Mouse (Mus musculus) lung, postnatal 0 days (tissue): ENCODE results near the gene Phyhd1. TPM values are rescaled to one million over a fixed set of nuclear protein-coding genes. Genes with fewer than 3 reads are reported as not detected.

ENCODE experiments used
- ATAC-seq: fragments of 200-750 bp; cut with Nextera tagmentation; 2 replicates; pipeline ENCODE4 v1.8.0; 2017; ENCODE audit warnings: moderate library complexity
- DNase-seq: peaks from one replicate; pipeline ENCODE4 v3.0.0-alpha.2; 2016; ENCODE audit warnings: low spot score
- H3K27ac ChIP-seq: fragments of 300-500 bp; sonication (generic); 2 replicates; pipeline ENCODE4 v1.5.1; 2014; ENCODE audit warnings: antibody characterized with exemption, mild to moderate bottlenecking, low read length, mixed read lengths
- H3K27me3 ChIP-seq: fragments of 300-500 bp; sonication (generic); replicated peaks from 2 replicates; pipeline ENCODE4 v1.6.1; 2014; ENCODE audit warnings: low read length, mixed read lengths; ENCODE audit not compliant: insufficient read depth
- H3K36me3 ChIP-seq: fragments of 300-500 bp; sonication (generic); 2 replicates; pipeline ENCODE4 v1.6.1; 2014; ENCODE audit warnings: low read length, mixed read lengths; ENCODE audit not compliant: insufficient read depth
- H3K4me1 ChIP-seq: fragments of 300-500 bp; sonication (generic); 2 replicates; pipeline ENCODE4 v1.6.1; 2014; ENCODE audit warnings: antibody characterized with exemption, low read depth, low read length, mixed read lengths; ENCODE audit not compliant: insufficient read depth
- H3K4me2 ChIP-seq: fragments of 300-500 bp; sonication (generic); replicated peaks from 2 replicates; pipeline ENCODE4 v1.6.1; 2014; ENCODE audit warnings: low read depth, mild to moderate bottlenecking, low read length, moderate library complexity, mixed read lengths
- H3K4me3 ChIP-seq: fragments of 300-500 bp; sonication (generic); 2 replicates; pipeline ENCODE4 v1.5.1; 2014; ENCODE audit warnings: low read depth, low read length
- H3K9ac ChIP-seq: fragments of 300-500 bp; sonication (generic); replicated peaks from 2 replicates; pipeline ENCODE4 v1.6.1; 2014; ENCODE audit warnings: low read depth, mild to moderate bottlenecking
- H3K9me3 ChIP-seq: fragments of 300-500 bp; sonication (generic); 2 replicates; pipeline ENCODE4 v1.6.1; 2016; ENCODE audit warnings: low read length, mixed read lengths
- CTCF ChIP-seq: IDR thresholded peaks from 2 replicates; pipeline ENCODE4 v1.5.1; 2016; ENCODE audit warnings: antibody characterized with exemption, mild to moderate bottlenecking
- EP300 ChIP-seq: IDR thresholded peaks from 2 replicates; pipeline ENCODE4 v1.6.1; 2016; ENCODE audit warnings: antibody characterized with exemption, mild to moderate bottlenecking, control low read depth
- WGBS: fragments of 180-500 bp; shearing (Covaris S2); extraction: QIAGEN DNeasy Blood & Tissue Kit; methylation state at CpG from one replicate; pipeline ENCODE4 v1.1.7; 2014; 5-methylcytosine and 5-hydroxymethylcytosine counted together
- polyA plus RNA-seq: library from polyadenylated mRNA; unstranded; fragments of >200 nt; fragmentation: Nextera tagmentation; extraction: Ambion mirVana; gene quantifications from 2 replicates; pipeline ENCODE4 v1.2.1, GENCODE M21; 2015

Phyhd1 gene
- polyA plus RNA-seq, 1 experiment from 2014 or later: 9.5 TPM

GRCm38 (mm10) chr2:30316955-30317354 is 51.0 kb downstream of the Phyhd1 start:
- ATAC-seq (no peak), DNase-seq (no peak)
- no peaks in the 10 kb centered on the region for H3K4me1 ChIP-seq
- TF ChIP-seq EP300 (no peak), CTCF (no peak)
- no peak overlapping the region for H3K9ac ChIP-seq
- peaks cover 33% of the 10 kb centered on the region for H3K36me3 ChIP-seq
- no peaks in the 10 kb centered on the region for H3K9me3 ChIP-seq
- H3K27ac ChIP-seq: no peak overlapping the region
- H3K4me2 ChIP-seq: no peak overlapping the region
- no peaks in the 10 kb centered on the region for H3K27me3 ChIP-seq
- 94% methylated on average over 5 of the region's 5 CpGs for WGBS
- H3K4me3 ChIP-seq: no peak overlapping the region

GRCm38 (mm10) chr2:30319260-30319659 is 53.3 kb downstream of the Phyhd1 start:
- H3K27ac ChIP-seq: no peak overlapping the region
- TF ChIP-seq CTCF: 0 out of 2 replicates have a peak, but pooled peaks have one; percentile 4
- TF ChIP-seq EP300: no peak
- DNase-seq: no peak
- WGBS: 65% methylated on average over 4 of the region's 4 CpGs
- H3K4me2 ChIP-seq: no peak overlapping the region
- no peak for ATAC-seq
- H3K4me3 ChIP-seq: no peak overlapping the region
- H3K36me3 ChIP-seq: peaks cover 41% of the 10 kb centered on the region
- no peaks in the 10 kb centered on the region for H3K4me1 ChIP-seq
- H3K9me3 ChIP-seq: no peaks in the 10 kb centered on the region
- no peak overlapping the region for H3K9ac ChIP-seq
- H3K27me3 ChIP-seq: no peaks in the 10 kb centered on the region

DNA sequence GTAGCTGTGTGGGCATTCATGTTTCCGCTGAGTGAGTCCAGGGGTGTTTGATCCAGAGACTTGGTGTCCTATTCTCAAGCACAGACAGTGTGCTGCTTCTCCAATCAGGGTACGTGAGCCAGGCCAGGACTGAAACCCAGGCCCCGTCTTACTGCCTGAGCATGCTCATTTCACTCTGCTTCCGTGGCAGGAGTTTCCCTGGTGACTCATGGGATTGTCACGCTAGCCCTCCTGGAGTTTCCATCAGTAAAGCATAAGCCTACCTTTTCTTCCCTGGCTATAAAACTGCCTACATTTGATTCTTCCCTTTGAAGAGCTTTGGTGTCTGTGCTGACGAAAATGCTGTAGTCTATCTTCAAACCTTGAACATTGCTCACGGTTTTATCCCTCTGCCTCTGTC is 57.1 kb downstream of the Phyhd1 start:
- no peak overlapping the region for H3K27ac ChIP-seq
- H3K4me3 ChIP-seq: no peak overlapping the region
- DNase-seq (no peak), ATAC-seq (no peak)
- H3K27me3 ChIP-seq: no peaks in the 10 kb centered on the region
- 95% methylated on average over 7 of the region's 7 CpGs for WGBS
- H3K36me3 ChIP-seq: peaks cover 29% of the 10 kb centered on the region; the same call in 1 of the 2 replicates
- TF ChIP-seq CTCF: no peak
- TF ChIP-seq EP300: no peak
- no peak overlapping the region for H3K9ac ChIP-seq
- no peak overlapping the region for H3K4me2 ChIP-seq
- no peaks in the 10 kb centered on the region for H3K9me3 ChIP-seq
- no peaks in the 10 kb centered on the region for H3K4me1 ChIP-seq

DNA sequence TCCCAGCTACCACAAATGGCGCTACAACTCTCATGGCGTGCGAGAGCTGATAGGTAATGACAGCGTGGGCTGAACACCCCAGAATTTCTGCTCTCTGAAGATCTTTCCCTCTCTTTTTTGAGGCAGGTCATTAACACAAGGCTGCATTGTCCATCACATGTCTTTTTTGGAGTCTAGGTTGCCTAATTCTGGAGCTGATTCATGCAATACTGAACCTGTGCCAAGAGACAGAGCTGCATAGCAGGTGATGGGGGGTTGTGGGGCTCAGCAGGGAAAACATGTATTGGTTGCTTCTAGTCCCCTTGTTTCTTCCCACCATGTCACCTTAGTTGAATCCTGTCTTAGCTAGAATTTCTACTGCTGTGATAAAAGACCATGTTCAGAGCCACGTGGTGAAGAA is 59.3 kb downstream of the Phyhd1 start:
- H3K9me3 ChIP-seq: no peaks in the 10 kb centered on the region
- DNase-seq: no peak
- H3K27me3 ChIP-seq: no peaks in the 10 kb centered on the region
- H3K36me3 ChIP-seq: peaks cover 38% of the 10 kb centered on the region
- ATAC-seq: no peak
- H3K4me2 ChIP-seq: no peak overlapping the region
- 93% methylated on average over 5 of the region's 5 CpGs for WGBS
- no peak overlapping the region for H3K4me3 ChIP-seq
- no peak overlapping the region for H3K9ac ChIP-seq
- TF ChIP-seq CTCF (no peak), EP300 (no peak)
- no peaks in the 10 kb centered on the region for H3K4me1 ChIP-seq
- H3K27ac ChIP-seq: no peak overlapping the region

DNA sequence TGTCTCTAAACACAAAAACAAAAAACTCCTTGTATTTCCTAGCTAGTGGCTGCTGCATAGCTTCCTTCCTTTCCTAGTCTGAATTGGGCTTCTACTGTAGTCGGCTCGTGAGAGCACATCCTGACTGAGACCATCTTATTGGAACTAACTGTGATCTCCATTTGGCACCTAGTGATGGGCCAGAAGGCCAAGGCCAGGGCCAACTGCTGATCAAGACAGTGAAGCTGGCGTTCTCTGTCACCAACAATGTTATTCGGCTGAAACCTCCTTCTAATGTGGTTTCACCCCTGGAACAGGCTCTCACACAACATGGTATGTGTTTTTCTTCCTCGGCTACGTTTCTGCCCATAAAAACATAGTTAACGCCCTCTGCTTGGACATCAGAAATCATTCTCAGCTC is 61.3 kb downstream of the Phyhd1 start:
- DNase-seq (no peak), ATAC-seq (no peak)
- H3K4me2 ChIP-seq: no peak overlapping the region
- H3K27me3 ChIP-seq: no peaks in the 10 kb centered on the region
- TF ChIP-seq EP300 (no peak), CTCF (no peak)
- no peak overlapping the region for H3K27ac ChIP-seq
- no peaks in the 10 kb centered on the region for H3K4me1 ChIP-seq
- no peaks in the 10 kb centered on the region for H3K9me3 ChIP-seq
- no peak overlapping the region for H3K4me3 ChIP-seq
- H3K36me3 ChIP-seq: peaks cover 36% of the 10 kb centered on the region
- H3K9ac ChIP-seq: no peak overlapping the region
- WGBS: 83% methylated on average over 7 of the region's 7 CpGs

GRCm38 (mm10) chr2:30328791-30329190 is 62.8 kb downstream of the Phyhd1 start:
- peaks cover 36% of the 10 kb centered on the region for H3K36me3 ChIP-seq
- H3K4me2 ChIP-seq: no peak overlapping the region
- H3K27me3 ChIP-seq: no peaks in the 10 kb centered on the region
- WGBS: 88% methylated on average over 3 of the region's 3 CpGs
- ATAC-seq (no peak), DNase-seq (no peak)
- H3K27ac ChIP-seq: no peak overlapping the region
- no peak overlapping the region for H3K4me3 ChIP-seq
- no peak overlapping the region for H3K9ac ChIP-seq
- no peaks in the 10 kb centered on the region for H3K4me1 ChIP-seq
- TF ChIP-seq CTCF (no peak), EP300 (no peak)
- no peaks in the 10 kb centered on the region for H3K9me3 ChIP-seq

Other genes starting within 250 kb of the Phyhd1 start
- 15.2 and 19.5 TPM in 2 replicates for gene Wdr34, start 217.3 kb upstream of the Phyhd1 start, polyA plus RNA-seq
- 167 and 186 TPM in 2 replicates for gene Set, start 208.8 kb upstream of the Phyhd1 start, polyA plus RNA-seq
- 9.8 and 11.0 TPM in 2 replicates for gene Pkn3, start 188.5 kb upstream of the Phyhd1 start, polyA plus RNA-seq
- gene Zdhhc12, start 172.6 kb upstream of the Phyhd1 start, polyA plus RNA-seq: 37.7 and 40.0 TPM in 2 replicates
- 4.9 and 5.0 TPM in 2 replicates for gene Zer1, start 141.6 kb upstream of the Phyhd1 start, polyA plus RNA-seq
- 4.5 and 6.5 TPM in 2 replicates for gene Tbc1d13, start 132.5 kb upstream of the Phyhd1 start, polyA plus RNA-seq
- gene Endog, start 94.7 kb upstream of the Phyhd1 start, polyA plus RNA-seq: 19.6 and 24.4 TPM in 2 replicates
- 21.7 and 23.4 TPM in 2 replicates for gene Spout1, start 87.7 kb upstream of the Phyhd1 start, polyA plus RNA-seq
- 12.7 and 17.1 TPM in 2 replicates for gene Kyat1, start 60.4 kb upstream of the Phyhd1 start, polyA plus RNA-seq
- gene Lrrc8a, start 28.5 kb upstream of the Phyhd1 start, polyA plus RNA-seq: 58.2 and 68.8 TPM in 2 replicates
- gene Gm28035, start 25.6 kb upstream of the Phyhd1 start, polyA plus RNA-seq: 0.12 and 0.21 TPM in 2 replicates
- gene Gm28038, start 14.8 kb downstream of the Phyhd1 start, polyA plus RNA-seq: not detected in 2 replicates
- gene Dolk, start 20.1 kb downstream of the Phyhd1 start, polyA plus RNA-seq: 24.1 TPM in 2 replicates
- 8.9 and 9.9 TPM in 2 replicates for gene Nup188, start 20.2 kb downstream of the Phyhd1 start, polyA plus RNA-seq
- gene Sh3glb2, start 93.1 kb downstream of the Phyhd1 start, polyA plus RNA-seq: 58.9 and 64.9 TPM in 2 replicates
- gene Miga2, start 98.0 kb downstream of the Phyhd1 start, polyA plus RNA-seq: 13.8 and 14.9 TPM in 2 replicates
- 25.0 and 26.1 TPM in 2 replicates for gene Dolpp1, start 126.1 kb downstream of the Phyhd1 start, polyA plus RNA-seq
- gene Crat, start 149.6 kb downstream of the Phyhd1 start, polyA plus RNA-seq: 36.5 and 37.4 TPM in 2 replicates
- gene Ptpa, start 149.8 kb downstream of the Phyhd1 start, polyA plus RNA-seq: 88.0 and 93.3 TPM in 2 replicates
- 3.6 and 4.0 TPM in 2 replicates for gene Ier5l, start 208.0 kb downstream of the Phyhd1 start, polyA plus RNA-seq